Mouse (Mus musculus) neural tube, embryonic 10.5 days (tissue): ENCODE data around the gene Lama5.

Experiments used
- DNase-seq: peaks from one replicate; pipeline ENCODE4 v3.0.0-alpha.2; 2017; ENCODE audit warnings: low spot score; ENCODE audit errors: extremely low spot score

Lama5 gene

DNA sequence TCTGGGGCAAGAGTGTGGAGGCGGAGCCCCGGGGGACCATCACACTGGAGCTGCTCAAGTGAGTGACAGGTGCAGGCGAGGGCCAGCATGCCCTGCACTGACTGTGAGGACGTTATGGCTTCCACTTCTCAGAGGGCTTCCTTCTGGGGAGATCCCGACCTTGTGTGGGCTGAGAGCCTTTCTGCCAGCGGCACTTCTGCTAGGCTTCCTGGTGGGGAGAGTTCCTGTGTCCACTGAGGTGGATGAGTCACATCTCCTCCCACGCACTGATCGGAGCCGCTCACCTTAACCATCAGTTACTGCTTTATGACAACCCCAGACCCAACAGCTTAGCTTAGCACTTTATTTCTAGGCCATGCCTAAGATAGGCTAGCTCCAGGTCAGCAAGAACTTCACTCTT lies 77.1 kb downstream of the Lama5 start:
- no peak for DNase-seq

DNA sequence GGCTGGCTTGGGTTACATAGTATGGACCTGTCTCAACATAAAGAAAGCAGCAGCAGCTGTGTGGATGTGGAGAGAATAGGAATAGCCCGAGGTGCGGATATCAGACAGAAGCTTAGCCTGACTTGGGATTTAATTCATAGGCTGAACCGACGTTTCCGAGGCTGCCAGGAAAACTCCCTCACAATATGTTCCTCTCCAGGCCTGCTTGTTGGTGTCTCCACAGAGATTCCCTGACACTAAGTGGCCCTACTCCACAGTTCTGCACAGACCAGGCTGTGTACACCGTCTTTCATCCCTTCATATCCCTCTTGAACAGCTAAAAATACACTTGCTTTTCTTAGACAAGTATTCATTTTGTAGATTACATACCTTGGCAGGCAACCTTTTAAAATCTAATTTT lies 78.3 kb downstream of the Lama5 start:
- DNase-seq: no peak

GRCm38 (mm10) chr2:180146091-180146490 lies 79.6 kb downstream of the Lama5 start:
- DNase-seq: no peak

DNA sequence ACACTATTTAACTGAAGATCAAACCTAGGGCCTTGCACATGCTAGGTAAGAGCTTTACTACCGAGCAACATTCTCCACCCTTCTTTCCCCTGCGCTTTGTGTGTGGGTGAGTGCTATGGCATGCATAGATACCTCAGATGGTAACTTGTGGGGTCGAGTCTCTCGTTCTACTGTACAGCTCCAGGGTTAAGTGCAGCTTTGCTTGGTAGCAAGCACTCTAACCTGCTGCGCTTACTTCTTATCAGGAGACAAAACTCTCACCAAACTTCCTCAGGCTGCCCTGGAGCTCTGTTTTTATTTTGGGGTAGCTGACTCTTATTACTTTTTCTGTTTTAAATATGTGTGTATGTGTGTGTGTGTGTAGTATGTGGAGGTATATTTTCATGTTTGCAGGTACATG lies 90.2 kb downstream of the Lama5 start:
- no peak for DNase-seq

- DNase-seq: no peak
These were observed 91.7 kb downstream of the Lama5 start for GRCm38 (mm10) chr2:180133911-180134310.

- DNase-seq: no peak
These were observed 92.4 kb downstream of the Lama5 start for GRCm38 (mm10) chr2:180133231-180133630.

- no peak for DNase-seq
These were observed 98.0 kb downstream of the Lama5 start for GRCm38 (mm10) chr2:180127675-180128074.
